Mouse (Mus musculus): ENCODE data around the gene Hesx1.
A peak's percentile ranks its signal among the peaks of the same experiment; 100 is the strongest.

Hesx1 gene

DNA sequence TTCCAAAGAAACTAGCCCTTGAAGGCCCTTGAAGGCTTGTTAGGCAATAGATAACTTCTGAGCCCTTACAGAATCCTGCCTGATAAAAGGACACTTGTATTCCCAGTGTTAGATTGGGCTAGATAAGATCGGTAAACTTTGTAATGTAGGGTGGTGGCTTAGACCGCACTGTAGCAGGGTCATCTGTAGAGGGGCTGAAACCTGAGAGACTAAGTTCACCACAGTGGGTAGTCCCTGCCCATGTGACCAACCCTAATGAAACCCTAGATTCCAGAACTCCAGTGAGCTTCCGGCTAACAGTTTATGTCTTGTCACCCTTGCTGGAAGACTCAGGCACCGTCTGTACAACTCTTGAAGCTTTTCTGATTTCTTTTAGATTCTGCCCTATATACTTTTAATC is 19.4 kb downstream of the Hesx1 start:
- no peak for DNase-seq (ENCODE audit: low spot score)

DNA sequence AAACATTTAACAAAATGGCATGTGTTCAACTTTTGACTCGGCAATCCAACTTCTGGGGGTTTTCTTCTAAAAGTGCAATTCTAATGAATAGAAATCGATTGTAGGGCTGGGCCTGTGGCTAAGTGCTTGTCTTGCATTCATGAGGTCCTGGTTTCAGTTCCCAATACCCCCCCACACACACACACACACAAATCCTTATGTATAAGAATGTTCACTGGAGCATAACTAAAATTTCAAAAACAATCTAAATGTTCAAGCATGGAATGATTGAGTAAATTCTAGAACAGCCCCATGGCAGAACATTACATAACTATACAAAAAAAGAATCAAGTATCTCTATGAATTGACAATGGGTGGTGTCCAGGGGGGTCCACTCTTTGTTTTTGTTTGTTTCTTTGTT is 23.7 kb downstream of the Hesx1 start:
- no peak for DNase-seq (ENCODE audit: low spot score)

DNA sequence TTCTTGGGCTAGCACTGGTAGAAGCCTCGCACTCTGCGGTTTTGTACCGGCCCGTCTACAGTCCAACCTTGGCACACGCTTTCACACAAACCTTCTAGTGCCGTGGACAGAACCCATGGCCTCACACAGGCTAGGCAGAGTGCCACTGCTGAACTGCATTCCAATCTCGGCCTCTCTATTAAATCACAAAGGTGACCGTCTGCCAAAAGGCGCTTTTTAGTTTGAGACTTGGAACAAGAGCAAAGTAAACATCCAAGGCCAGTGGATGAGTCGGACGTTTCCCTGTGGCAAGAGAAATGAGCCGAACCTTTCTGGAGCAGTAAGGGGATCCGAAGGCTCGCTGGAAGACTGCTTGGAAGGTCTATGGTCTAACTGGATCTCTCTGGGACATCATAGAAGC is 25.6 kb downstream of the Hesx1 start:
- DNase-seq (ENCODE audit: low spot score), result peak; percentile 37

DNA sequence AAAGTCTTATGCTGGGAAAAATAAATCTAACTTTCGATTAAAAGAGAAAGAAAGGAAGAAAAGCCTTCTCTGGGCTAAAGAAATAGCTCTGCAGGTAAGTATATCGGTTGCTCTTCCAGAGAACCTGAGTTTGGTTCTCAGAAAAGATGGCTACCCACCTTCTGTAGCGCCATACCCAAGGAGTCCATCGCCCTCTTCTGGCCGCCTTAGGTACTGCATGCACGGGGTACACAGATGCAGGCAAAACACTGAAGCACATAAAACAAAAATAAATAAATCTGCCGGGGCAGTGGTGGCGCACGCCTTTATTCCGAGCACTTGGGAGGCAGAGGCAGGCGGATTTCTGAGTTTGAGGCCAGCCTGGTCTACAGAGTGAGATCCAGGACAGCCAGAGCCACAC is 28.7 kb downstream of the Hesx1 start:
- DNase-seq (ENCODE audit: low spot score), result peak; percentile 65

DNA sequence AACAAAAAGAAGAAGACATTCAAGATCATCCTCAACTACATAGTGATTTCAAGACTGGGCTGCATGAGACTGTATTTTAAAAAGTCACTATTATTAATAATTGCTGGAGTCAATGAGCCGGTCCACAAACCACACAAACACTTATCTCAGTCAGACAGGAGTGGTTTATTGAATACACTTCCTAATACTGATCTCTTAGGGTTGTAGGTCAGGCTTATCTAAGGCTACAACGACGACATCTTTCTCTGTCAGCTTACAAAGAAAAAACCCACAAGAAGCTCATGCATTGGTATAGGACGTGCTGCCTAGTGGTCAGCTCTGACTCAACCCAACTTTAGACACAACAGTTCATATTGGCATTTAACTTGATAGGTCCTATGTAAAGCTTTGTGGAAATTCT is 30.4 kb downstream of the Hesx1 start:
- DNase-seq (ENCODE audit: low spot score), result no peak

DNA sequence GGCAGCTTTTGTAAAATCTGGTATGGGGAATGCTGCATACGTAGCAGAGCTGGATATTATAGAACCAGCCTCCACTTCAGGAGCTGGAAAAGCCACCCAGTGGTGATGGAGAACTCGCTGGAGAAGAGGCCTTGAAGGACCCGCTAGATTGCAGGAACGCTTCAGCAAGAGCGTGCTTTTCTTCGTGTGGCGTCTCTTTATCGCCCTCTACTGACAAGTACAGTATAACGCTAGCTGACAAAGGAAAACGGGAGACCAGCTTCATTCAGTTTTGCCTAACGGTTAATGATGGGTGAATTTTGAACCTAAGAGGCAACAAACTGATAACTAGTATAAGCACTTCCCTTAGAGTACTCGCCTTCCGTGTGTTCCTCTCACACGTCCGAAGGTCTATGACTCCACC is 35.6 kb downstream of the Hesx1 start:
- DNase-seq (ENCODE audit: low spot score), result peak; percentile 37

DNA sequence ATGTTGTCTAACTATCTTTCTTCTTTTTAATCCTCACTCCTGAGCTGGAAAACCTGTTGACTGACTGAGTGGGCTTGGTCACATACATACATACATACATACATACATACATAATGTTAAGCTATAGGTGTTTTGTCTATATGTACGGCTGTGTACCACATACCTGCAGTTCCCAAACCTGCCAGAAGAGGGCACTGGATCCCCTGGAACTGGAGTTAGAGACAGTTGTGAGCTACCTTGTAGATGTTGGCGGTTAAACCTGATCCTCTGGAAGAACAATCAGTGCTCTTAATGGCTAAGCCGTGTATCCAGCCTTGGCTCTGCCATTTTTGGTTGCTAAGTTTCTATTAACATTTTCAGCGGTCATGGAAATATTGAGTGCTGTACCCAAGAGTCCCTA is 36.9 kb downstream of the Hesx1 start:
- peak; percentile 84 for DNase-seq (ENCODE audit: low spot score)

DNA sequence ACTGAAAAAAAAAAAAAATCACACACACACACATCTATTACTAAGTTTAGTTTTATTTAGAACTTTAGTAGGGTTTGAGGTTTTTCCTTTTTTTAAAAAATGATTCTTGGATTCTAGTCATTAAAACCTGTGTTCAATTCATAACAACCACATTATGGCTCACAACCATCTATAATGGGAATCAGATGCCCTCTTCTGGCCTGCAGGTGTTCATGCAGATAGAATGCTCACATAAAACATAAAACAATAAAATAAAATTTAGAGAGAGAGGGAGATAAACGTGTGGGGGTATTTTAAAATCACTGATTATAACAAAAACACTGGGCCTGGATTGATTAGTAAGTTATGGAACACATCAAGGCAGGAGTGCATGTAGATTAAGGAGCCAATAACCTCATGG is 43.3 kb downstream of the Hesx1 start:
- no peak for DNase-seq (ENCODE audit: low spot score)

DNA sequence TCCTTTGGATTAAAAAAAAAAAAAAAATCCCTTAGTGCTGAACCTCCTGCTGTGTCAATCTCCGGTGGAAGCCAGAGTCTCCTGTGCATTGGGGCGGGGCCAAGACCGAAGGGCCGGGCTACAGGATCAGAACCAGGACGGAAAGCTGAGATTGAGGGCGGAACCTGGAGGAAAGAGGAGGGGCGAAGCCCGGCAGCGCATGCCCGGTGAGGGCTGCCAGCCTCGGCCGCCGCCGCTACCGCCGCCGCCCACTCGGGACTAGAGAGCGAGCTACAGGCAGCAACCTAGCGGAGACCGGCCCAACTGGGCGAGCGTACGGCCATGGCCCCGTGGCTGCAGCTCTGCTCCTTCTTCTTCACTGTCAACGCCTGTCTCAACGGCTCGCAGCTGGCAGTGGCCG is 44.6 kb downstream of the Hesx1 start, which contains the start of gene Il17rd:
Il17rd (plus strand) TSS at position 159 of the 400 bp plus-strand sequence.
- peak; percentile 94 for DNase-seq (ENCODE audit: low spot score)

DNA sequence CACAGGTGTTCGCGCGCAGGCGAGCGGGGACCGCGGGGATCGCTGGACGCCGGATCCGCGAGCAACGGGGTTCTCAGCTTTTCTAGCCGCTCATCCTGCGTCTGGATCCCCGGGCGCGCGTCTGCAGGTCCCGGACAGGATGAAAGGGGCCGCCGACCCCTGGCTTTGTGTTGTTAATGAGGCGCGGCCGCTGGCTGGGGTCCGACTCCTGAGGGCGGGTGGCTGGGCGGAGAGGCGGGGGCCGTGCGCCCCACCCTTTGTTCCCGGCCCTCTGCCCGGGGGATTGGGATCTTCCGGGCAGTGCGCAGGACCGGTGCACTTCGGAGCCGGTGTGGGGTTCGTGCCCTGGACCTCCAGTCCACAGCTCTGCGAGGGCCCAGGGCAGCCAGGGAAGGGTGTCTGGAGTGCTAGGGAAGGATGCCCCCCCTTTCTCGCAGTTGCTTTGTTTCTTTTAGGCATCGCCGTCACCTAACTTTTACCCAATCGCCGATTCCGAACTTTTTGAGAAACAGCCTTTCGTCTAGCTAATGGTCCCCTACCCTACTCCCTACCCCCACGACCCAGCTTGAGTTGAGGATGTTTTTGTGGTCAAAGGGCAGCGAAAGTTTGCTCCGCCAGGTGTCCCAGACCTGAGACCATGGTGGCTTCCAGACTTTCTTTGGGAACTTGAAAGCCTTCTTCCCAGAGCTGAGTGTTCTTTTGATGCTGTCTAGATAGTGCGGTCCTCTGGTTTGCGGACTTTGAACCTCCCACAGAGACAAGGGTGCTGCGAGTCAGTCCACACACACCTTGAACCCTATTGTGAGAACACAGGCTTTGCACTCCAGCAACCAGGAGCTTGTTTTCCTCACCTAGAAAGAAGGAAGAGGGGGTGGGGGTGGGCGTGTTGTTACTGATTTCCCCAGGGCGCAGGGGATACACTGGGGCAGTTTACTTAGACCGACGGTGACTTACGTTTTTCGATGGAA is 45.3 kb downstream of the Hesx1 start:
- DNase-seq (ENCODE audit: low spot score), result peak; percentile 61

DNA sequence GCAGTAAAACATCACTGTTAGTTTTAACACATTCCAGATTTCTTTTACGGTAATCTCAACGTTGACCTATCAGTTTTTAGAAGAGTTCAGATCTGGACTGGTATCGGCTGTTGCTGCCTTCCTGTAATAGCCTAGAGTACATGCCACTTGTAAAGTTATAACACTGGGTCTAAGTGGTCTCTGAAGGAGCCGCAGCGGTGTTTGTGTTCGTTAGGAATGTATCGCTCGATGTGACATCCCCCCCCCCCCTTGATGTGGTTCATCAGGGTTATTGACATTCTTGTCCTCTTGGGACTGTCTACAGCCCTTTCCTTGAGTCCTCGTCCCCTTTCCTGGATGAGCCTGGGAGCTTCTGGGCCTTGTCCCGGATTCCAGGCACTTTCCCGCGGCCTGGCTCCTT is 46.2 kb downstream of the Hesx1 start:
- no peak for DNase-seq (ENCODE audit: low spot score)

DNA sequence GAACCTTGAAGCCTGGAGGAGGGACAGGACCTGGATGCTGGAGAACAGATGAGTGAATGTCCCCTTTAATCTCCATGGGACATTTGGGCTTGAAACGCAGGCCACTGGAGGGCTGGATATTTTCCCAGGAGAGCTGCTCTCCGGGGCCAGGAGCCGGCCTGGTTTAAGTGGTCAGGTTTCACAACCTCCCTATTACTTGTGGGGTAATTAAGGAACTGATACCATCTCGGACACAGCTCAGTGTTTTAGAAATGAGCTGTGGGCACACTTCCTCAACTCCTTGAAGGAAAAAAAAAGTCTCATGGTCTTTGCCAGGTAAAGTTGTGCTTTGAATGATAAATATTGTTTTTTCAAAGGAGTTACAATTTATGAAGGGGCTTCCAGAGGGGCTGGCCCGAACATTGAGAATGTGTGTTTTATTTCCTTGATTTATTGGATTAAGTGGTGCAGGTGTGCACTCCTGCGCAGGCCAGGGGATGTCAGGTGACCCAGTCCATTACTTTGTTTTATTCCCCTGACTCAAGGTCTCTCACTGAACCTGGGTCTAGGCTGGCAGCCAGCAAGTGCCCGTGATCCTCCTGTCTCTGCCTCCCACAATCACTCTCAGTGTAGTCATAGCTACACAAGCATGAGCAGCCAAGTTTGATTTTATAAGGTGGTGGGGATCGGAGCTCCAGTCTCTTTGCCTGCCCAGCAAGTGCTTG is 48.2 kb downstream of the Hesx1 start:
- DNase-seq (ENCODE audit: low spot score), result no peak

DNA sequence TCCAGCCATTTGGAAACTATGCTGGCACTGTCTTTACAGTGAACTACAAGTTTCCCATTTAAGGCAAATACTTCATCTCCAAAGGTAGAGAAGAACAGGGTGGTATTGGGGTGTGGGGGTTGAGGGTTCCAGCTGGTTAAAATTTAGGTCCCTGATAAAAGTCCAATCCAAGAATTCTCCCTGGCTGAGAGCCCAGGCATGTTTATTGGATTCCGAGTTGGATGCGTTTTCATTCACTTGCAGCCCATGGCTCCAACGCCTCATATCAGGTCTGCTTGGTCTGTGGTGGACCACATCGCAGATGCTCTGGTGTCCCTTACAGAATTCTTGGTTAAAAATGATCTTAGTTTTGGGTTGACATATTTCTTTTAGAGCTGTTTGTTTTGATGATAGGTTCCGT is 49.2 kb downstream of the Hesx1 start:
- DNase-seq (ENCODE audit: low spot score), result peak; percentile 28

DNA sequence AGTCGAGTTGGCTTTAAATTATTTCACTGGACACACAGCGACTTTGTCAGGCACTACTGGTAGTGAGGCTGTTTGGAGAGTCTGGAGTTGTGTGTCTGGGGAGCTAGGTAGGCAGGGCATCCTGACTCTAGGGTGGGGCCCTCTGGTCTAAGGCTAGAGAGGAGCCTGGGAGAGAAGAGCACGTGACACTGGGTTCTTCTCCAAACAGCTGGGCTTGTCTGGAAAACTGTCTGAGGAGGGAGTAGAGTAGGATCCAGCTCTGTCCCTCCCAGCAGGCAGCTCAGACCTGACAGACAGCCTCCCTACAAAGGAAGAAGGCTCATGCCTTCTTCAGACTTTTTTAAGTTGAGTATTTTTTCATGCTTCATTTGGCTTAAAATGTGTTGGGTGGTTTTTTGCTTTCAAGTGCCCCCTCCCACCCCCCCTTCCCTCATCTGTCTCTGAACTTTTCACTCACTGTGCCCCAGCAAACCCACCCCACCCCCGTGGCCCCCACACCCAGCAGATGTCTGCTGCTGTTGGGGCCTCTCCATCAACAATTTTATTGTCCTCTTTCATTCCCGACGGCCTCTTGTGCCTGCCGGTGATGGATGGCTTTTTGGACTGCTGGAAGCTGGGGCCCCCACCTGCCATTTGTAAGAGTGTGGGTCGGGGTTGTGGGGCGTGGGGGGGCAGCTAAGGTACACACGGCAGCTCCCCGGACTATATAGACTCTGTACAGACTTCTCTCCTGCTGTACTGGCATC is 50.2 kb downstream of the Hesx1 start:
- DNase-seq (ENCODE audit: low spot score), result peak; percentile 41

DNA sequence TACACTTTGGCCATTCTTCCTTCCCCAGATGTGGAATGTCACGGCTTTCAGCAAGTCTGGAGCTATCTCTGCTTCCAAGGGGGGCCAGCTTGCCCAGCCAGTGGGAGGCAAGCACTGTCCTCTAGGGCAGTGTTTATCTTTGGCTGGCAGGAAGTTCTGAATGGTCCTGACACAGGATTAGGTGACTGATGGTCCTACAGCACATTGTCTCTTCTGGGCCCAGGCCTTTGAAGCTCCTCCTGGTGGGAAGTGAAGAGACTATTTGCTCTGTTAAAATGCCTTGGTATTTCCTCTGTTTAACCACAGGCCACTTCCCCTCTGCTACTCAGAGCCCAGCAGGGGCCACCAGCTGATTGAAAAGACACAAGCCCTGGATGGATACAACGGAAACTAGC is 50.7 kb downstream of the Hesx1 start:
- DNase-seq (ENCODE audit: low spot score), result no peak

DNA sequence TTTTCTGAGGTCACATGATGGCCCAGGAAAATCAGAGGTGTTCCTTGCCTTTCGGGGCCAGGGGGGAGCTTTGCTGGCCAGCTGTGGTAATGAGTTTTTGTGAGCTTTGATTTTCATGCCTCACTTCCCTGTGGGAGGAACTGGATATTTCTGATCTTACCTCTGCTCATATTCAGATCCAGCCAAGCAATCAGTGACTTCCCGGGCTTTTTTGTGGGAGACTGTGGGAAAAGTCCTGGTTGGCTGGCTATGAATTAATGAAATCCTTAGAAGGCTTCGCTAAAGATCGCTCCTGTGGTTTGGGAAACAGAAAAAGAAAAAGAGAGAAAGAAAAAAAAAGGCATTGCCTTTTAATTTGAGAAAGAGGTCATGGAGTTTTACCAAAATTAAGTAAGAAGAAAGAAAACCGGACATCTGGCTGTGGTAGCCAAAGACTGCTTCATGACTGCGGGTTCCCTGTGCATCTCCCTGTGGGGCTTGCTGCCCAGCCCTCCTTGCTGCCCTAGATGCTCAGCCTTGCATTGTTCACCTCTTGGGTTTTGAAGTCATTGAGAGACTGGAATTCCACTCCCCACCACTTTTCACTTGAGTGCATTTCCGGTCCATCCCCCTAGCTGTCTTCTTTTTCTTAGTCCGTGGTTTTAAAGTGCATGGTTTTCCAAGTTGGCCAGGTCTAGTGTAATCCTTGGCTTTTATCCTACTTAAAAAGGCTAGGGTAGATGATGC is 54.2 kb downstream of the Hesx1 start:
- no peak for DNase-seq (ENCODE audit: low spot score)

DNA sequence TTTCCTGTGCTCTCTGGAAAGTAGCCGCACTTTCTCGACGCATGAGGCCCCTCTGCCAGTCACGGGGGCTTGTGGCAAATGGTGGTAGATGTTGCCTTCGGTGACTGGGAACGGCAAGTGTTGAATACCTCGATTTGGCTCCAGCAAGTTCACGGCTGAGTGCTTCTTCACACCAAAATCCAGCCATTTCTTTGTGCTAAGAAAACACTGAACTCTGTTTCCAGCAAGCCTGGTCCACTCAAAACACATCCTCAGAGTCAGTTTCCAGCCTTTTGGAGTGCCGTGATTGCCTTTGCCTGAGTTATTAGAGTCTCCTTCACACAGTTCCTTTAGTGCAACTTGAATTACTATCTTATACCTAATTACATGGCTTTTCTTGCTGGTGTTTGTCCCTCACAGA is 55.8 kb downstream of the Hesx1 start:
- no peak for DNase-seq (ENCODE audit: low spot score)

DNA sequence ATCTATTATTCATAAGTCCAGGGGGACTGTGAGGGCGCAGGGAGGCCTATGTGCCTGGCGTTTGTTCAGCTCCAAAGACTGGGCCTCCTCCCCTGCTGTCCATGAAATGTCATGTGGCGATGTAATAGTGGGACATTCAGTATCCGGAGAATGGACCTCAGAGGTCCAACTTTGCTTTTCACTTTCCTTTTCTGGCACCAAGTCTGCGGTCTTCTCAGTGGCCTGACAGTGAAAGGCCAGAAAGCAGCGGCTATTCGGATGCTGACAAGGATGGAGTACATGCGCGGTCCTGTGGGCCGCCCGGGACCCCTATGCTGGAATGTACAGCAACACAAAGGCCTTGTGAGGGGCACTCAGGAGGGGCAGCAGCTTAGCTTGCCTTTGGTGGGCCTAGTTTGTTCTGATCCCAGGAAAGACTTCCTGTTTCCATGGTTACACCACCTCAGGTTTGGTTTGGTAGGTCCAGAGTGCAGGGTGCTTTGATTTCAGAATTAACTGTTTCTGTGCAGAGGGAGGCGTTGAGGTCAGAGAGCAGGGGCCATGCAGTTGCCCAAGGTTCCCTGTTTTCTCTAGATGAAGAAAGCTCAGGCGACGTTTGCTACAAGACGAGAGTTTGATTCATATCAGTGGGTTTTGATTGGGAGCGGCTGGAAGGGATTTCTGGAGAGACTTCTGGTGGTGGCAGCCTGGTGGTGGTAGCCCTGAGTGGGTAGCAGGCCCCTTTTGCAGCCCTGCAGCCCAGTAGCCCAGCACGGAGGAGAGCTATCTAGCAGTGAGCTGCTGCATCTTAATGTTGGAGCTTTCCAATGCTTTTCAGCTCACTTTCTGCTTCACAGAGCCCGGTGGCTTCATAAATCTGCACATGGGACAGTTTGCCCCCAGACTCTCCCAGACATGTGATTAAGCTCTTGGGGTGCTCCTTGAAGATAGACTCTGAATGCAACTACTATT is 56.6 kb downstream of the Hesx1 start:
- DNase-seq (ENCODE audit: low spot score), result no peak

DNA sequence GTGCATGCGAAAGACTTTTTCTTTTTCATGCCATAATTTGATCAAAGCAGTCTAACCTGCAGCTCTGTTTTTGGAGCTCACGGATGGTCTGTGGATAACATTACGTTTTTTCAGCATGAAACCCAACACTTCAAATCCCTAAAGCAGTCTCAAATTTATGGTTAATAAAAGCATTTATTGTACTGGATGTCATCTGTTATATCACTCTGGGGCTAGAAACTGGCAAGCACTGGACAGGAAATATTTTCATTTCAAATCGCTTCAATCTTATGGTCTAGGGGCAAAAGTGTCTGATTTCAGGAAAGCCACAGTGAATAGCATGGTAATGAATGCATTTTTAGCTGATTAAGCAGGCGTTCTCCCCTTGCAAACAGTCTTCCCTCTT is 57.3 kb downstream of the Hesx1 start:
- no peak for DNase-seq (ENCODE audit: low spot score)
